Mouse (Mus musculus) forelimb bud, embryonic 11.5 days (tissue): ENCODE data around the gene Lysmd1.

Experiments used
- DNase-seq: peaks from one replicate; pipeline ENCODE4 v3.0.0-alpha.2; 2012; ENCODE audit warnings: low read depth, low spot score

Lysmd1 gene

GRCm38 (mm10) chr3:95173256-95173949 lies 39.5 kb downstream of the Lysmd1 start:
- no peak for DNase-seq

- peak; percentile 78 for DNase-seq
Measured at GRCm38 (mm10) chr3:95174011-95174592, 40.2 kb downstream of the Lysmd1 start.

- DNase-seq: no peak
Measured at GRCm38 (mm10) chr3:95176500-95176899, 42.6 kb downstream of the Lysmd1 start.

GRCm38 (mm10) chr3:95177583-95177982 lies 43.7 kb downstream of the Lysmd1 start:
- no peak for DNase-seq

GRCm38 (mm10) chr3:95178948-95179347 lies 45.1 kb downstream of the Lysmd1 start:
- DNase-seq: no peak

GRCm38 (mm10) chr3:95179890-95180289 lies 46.0 kb downstream of the Lysmd1 start:
- no peak for DNase-seq

GRCm38 (mm10) chr3:95181841-95182240 lies 48.0 kb downstream of the Lysmd1 start:
- no peak for DNase-seq

- DNase-seq: no peak
Measured at GRCm38 (mm10) chr3:95184796-95185577, 51.1 kb downstream of the Lysmd1 start.

- DNase-seq: no peak
Measured at GRCm38 (mm10) chr3:95186100-95186499, 52.2 kb downstream of the Lysmd1 start.

GRCm38 (mm10) chr3:95186888-95187287 lies 53.0 kb downstream of the Lysmd1 start:
- DNase-seq: no peak
